In genomic region chr7:80696334-80696733, GRCm38 (mm10) we compare ENCODE assay signal across 13 mouse cellular contexts.
"Had no signal": no experiment of that assay in that cellular context is flagged by ENCODE, and none has a peak within 500 bp of the region (broad histone marks: within the 10 kb centered on the region; RNA-seq: fewer than 3 reads in every experiment).

No protein-coding gene starts in this region.

- H3K36me3 ChIP-seq: midbrain, embryonic 13.5 days; midbrain, embryonic 15.5 days; neural tube, embryonic 12.5 days had no signal

- H3K4me2 ChIP-seq: lung, embryonic 14.5 days; midbrain, embryonic 11.5 days; midbrain, embryonic 13.5 days; midbrain, embryonic 15.5 days; neural tube, embryonic 12.5 days had no signal

- H3K9ac ChIP-seq: liver, embryonic 14.5 days; lung, embryonic 14.5 days; midbrain, embryonic 13.5 days; midbrain, embryonic 15.5 days; neural tube, embryonic 12.5 days had no signal

- H3K4me1 ChIP-seq: midbrain, embryonic 13.5 days; midbrain, embryonic 15.5 days; neural tube, embryonic 12.5 days had no signal

- H3K27me3 ChIP-seq: megakaryocyte, embryonic 14.5 days; midbrain, embryonic 13.5 days; midbrain, embryonic 15.5 days; neural tube, embryonic 12.5 days had no signal

- H3K27ac ChIP-seq: liver, embryonic 14.5 days; midbrain, embryonic 13.5 days; midbrain, embryonic 15.5 days; neural tube, embryonic 12.5 days had no signal

- H3K4me3 ChIP-seq: megakaryocyte, embryonic 14.5 days; midbrain, embryonic 13.5 days; midbrain, embryonic 15.5 days; neural tube, embryonic 12.5 days had no signal

- DNase-seq: lung, adult 18-20 months; lung, embryonic 14.5 days; lung, postnatal 4 days; right cerebral cortex, adult 18-20 months; right cerebral cortex, postnatal 25 days; right cerebral cortex, postnatal 4 days; spleen, adult 18-20 months had no signal

- H3K9me3 ChIP-seq: megakaryocyte, embryonic 14.5 days; midbrain, embryonic 13.5 days; midbrain, embryonic 15.5 days; neural tube, embryonic 12.5 days had no signal
